Mouse (Mus musculus) CD4-positive, CD25-positive, alpha-beta regulatory T cell, adult 2 months (primary cell): ENCODE measurements around the gene Casc1.

ENCODE experiments used
- DNase-seq: peaks from one replicate; pipeline ENCODE4 v3.0.0-alpha.2; 2012; ENCODE audit warnings: low read depth, low spot score

Casc1 gene

DNA sequence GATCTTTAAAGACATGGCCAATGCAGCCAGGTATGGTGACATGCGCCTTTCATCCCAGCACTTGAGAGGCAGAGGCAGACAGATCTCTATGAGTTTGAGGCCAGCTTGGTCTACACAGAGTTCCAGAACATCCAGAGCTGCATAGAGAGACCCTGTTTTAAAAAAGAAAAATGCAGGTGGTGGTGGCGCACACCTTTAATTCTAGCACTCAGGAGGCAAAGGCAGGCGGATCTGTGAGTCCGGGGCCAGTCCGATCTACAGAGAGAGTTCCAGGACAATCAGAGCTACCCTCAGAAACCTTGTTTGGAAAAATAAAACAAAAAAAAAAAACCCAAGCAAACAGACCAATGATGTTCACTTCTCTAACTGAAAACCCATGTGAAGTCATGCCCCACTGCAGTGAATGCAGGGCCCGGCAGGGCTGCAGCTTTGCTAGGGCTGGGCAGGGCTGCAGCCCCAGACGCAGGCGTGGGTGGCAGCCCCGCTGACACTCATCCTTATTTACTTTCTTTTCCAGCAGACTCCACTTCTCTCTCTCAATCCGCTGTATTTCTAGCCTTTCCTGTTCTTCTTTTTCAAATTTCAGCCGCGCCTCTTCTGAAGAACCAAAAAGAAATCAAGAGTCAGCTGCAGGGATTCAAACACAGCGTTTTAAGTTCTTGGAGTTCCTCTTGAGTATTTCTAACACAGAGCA lies 8.2 kb downstream of the Casc1 start:
- DNase-seq, result no peak

DNA sequence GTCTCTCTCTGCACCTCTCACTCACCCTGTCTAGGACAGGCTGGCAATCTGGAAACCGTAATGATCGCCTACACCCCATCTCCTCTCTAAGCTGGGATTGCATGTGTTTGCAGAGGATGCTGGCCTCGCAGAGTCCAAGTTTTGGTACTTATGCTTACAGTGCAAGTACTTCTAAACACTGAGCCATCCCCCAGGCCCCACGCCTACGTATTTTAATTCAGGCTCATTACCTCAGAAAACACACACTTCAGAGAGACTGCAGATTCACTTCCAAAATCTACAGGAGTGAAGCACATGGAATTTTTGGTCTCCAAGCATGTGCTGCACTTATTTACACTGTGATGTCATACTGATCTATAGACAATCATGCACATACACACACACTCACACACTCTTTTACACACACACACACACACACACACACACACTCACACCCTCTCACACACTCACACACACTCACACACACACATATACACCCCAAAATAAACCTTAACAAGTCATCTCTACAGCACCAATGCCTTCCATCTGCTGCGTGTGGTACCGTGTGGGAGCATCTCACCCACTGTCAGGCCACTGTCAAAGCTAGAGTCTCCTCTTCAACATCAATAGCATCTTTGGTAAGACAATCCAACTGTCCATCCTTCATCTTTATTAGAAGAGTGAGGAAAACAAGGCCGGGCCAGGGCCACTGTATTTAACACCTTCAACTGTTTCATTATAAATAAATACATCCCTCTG lies 12.7 kb downstream of the Casc1 start:
- no peak for DNase-seq

DNA sequence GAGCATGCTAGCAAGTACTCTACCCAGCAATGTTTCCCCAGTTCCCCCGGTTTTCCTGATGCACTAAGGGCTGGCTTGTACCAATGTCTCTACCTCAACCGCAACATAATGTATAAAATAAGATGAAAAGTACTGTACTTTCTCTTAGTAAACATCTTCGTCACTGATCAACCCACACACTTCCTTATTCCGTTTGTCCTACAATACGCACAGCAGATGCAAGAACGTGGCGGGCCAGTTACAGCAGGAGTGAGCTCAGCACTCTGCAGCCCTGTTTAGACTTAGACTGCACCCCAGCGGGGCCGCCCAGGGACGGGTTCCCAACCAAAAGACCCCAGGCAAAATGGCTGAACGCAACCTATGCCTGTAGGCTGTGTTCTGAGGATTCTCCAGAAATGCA lies 17.4 kb downstream of the Casc1 start:
- peak; percentile 85 for DNase-seq

DNA sequence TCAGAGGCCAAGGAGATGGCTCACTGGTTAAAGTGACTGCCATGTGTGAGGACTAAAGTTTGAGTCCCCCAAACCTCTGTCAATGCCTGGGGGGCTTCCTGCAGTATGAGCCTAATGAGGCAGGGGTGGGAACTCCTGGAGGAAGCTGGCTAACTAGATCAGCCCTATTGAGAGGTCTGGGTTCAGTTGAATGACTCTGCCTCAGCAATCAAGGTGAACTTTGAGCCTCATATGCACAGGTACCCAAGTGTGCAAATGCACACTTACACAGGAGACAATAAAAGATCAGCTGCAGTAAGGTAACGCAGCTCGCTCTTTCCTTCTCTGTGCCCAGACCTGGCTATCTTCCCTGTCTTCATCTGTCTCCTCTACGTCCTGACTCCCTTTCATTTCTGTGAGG lies 17.8 kb downstream of the Casc1 start:
- no peak for DNase-seq

DNA sequence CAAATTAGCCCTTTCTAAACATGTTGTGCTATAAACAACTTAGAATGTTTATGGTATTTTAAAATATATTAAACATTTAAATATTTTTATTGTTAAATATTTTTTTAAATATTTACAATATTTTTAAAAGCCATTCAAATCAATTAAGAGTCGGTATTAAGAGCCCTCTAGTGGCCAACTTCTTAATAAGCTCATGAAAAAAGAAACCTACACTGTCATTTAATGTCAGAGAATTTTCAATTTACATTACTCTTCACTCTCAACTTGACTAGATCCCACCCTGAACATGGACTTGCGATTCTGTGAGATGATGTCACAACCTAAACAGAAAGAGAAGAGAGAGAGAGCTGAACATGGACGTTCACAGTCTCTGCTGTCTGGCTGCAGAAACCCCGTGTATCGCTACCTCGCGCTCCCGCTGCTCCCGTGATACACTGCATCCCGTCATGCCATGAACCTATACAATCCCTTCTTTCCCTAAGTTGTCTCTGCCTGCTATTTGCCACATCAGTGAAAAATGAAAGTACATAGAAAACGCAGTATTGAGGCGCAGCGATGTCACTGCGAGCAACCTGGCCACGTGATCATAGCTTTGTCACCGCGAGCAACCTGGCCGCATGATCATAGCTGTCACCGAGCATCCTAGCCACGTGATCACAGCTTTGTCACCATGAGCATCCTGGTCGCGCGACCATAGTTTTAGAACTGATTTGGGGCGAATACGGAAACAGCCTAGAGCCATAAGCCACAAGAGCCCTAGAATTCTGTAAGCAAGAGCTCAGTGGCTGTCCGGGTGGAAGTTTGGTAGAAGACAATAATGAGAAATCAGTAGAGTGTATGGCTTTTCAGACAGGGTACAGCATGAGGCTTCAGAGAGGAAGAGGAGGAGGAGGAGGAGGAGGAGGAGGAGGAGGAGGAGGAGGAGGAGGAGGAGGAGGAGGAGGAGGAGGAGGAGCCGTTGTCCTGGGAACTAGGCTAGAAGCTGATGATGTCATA lies 23.4 kb downstream of the Casc1 start:
- DNase-seq, result peak; percentile 88

DNA sequence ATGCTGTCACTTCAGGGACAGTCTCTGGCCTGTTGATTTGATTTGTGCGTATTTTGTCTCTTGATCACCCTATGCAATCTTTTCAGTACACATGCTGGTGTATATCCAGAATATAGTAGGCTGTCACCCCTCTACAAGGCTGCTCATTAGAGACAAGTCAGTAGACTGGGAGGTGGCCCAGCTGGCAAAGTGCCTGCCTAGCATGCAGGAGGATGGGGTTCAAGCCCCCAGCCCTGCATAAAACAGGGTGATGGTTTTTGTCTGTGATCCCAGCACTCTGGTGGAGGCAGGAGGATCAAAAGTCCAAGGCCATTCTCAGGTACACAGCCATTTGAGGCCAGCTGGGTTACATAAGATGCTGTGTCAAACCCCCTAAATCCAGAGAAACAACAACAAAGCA lies 24.7 kb downstream of the Casc1 start:
- DNase-seq, result no peak

DNA sequence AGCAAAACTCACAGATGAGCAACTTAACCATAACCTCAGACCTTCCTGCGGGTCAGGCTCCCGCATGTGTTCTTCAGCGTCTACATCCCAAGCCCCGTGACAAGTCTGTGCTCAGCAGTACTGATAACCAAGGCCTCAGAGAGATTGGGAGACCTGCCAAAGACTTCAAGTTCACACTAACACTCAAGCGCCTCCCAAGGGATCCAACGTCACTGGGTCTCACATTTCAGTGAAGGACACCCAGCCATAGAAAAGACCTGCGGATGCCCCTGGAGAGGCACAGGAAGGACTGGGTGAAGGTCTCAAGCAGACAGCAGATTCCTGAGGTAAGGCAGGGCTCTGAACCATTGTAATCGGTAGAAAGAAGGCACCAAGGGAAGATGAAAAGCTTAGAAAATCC lies 28.8 kb downstream of the Casc1 start:
- no peak for DNase-seq

DNA sequence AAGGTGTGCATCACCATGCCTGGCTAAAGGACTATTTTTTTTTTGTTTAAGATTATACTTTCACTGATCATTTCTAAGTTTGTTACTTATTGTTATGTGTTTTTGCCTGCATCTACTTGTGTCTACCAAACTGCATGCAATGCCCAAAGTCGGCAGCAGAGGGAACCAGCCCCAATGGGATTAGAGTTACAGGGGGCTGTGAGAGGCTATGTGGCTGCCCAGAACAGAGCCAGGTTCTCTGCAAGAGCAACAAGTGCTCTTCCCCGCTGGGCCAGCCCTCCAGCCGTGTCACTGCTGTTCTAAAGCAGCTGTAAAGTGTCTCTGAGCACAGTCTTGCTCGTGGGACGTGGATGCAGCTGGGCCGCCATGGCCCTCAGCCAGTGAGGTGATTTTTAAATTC lies 31.1 kb downstream of the Casc1 start:
- DNase-seq, result peak; percentile 79

DNA sequence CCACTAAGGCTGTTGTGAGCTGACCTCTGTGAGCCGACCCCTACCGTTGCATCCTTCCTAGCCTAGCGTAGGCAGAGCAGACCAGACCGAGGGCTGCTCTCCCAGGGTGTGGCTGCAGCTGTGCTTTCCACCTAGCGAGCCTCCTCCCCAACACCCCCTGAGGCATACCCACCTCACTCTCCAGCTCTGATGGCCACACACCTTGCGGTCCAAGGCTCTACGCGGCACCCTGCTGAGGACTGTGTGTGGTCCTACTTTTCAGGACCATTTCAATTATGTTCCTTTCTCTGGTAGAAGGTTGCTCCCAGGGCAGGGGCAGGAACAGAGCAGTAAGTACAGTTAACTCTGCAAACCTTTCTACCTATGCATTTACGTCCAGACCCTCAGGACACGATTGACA lies 34.3 kb downstream of the Casc1 start:
- DNase-seq, result no peak

DNA sequence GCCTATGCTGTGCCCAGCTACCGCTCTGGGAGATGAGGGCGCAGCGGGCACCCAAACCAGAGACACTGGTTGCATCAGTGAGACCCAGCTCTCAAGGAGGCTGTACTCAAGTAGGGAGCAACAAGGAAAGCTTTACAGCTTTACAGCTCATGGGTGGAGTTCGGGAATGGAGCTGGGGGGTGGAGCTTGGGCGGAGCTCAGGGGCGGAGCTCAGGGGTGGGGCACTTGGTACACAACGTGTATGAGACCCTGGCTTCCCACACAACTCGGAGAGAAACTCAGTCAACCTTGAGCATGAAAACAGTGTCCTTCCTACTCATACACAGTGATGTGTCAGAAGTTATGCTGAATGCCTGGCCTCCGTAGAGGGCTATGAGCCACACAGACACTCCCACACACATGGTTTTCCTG lies 35.2 kb downstream of the Casc1 start:
- DNase-seq, result no peak

DNA sequence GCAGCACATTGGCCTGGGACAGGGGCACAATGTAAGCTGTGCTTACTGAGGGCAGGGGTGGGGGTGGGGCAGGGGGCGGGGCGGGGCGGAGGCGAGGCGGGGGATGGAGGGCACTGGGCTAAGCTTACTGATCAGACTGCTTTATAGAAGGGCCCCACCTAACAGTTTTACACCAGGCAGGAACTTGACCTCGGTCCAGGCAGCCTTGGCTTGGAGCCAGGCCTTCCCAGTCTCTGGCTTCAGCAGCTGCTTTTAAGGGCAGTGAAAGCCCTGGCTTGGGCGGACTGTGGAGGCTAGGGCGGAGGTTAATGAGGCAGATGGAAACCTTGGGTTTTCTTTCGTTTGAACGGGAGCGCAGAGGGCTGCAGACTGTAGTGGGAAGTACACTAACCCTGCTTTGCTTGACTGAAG lies 37.0 kb downstream of the Casc1 start:
- no peak for DNase-seq

DNA sequence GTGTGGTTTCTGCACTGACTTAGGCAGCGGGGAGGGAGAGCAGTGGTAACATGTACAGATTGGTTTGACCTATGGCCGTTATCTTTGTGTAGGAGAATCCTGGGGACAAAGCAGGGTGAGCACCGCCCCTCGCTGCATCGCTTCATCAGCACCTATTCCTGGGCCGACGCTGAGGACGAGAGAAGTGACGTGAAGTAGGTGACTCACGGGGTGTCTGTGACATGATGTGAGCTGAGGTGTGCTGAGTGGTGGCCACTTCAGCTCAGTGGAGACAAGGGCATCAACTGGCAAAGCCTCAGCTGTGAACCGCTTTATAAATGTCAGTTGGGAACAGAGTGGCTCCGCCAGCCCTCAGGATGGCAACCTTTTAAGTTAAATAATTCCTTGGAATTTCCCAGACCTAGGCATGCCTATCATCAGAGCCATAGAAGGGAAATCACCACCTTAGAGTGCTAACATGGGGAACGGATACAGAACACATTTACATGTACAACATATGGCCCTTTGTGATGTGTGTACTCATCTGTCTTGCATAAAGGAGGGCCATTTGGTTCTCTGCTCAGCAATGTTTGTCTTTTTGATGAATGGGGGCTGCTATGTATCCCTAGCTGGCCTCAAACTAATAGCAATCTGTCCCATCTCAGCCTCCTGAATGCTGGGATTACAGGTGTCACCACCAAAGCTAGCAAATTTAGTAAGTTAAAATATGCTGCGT lies 38.8 kb downstream of the Casc1 start:
- DNase-seq, result no peak

DNA sequence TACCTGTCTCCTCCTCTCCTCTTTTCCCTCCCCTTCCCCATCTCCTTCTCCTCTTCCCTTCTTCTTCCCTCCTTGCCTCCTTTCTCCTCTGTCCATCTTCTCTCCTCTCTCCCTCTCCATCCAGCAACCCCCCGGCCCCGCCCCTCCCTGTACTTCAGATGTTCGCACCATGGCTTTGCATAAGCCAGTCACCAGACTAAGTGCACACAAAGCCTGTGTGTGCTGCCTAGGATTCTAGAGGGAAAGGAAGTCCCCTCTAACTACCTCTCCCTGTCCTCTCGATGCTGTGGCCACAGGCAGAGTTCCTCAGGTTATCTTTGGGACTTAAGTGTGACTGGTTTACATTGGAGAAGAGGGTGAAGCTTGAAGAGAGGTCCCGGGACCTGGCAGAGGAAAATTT lies 50.2 kb downstream of the Casc1 start:
- no peak for DNase-seq

DNA sequence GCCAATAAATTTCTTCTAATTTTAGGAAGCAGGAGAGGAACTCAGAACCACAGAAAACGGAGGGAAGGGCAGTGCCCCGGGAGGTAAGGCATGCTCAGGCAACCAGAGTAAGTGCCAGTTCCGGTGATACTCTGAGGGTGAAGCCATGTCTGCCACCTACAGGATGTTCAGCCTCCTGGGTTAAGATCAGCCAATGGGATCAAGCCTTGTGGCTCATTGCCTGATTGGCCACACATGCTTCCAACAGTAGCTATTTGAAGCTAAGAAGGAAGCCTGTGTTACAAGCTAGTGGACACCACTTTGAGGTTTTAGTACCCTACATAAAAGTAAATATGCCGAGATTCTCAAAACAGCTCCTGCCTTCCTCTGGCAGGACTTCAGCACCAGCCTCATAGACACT lies 52.2 kb downstream of the Casc1 start:
- peak; percentile 71 for DNase-seq

DNA sequence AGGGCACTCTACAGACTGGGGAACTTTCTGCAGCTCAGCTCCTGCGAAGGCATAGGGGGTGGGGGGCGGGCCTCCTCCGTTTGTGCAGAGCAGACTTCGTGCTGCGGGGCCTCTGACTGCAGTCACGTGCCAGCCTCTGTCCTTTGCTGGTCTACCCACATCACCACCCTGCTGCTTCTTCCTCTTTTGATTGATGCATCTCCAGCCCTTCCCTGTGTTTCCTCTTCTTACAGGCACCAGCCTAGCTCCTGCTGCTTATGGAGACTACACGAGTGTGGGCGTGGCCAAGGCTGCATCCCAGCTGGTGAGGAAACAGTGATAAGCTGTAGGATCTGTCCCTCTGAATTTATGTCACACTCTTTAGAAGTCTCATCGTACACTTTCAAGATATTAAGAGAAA lies 61.8 kb downstream of the Casc1 start:
- peak; percentile 44 for DNase-seq

DNA sequence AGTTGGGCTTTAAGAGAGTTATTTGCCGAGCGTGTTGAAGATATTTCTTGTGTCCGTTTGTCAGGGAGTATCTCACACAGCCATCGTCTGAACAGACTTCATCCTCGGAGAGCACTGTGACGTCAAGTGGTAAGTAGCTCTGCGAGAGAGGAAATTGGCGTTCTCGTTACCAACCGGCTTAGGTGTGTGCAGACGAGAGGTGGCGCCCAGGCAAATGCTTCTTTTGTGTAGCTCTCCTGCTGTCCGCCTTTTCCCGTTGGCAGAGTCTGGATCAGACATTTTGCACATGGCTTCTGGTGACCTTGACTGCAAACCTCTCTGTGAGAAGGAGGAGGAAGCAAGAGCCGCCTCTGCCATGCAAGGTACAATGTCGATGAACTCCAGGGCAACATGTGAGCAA lies 63.1 kb downstream of the Casc1 start:
- DNase-seq, result no peak

DNA sequence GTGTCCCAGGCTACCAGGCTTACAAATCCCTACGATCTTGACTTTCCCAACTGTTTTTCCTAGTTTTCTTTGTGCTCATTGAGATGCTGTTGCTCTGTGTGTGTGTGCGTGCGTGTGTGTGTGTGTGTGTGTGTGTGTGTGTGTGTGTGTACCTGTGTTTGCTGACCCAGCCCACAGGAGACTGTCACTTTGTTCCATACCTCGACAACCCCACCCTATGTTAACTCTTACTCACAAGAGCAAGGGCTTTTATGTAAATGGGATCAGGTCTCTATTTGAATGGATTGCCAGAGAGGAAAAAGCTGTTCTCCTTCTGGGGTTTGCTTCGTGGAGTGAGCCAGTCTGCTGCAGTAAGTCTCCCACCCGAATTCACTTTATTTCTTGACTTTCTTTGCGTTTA lies 65.6 kb downstream of the Casc1 start:
- no peak for DNase-seq

DNA sequence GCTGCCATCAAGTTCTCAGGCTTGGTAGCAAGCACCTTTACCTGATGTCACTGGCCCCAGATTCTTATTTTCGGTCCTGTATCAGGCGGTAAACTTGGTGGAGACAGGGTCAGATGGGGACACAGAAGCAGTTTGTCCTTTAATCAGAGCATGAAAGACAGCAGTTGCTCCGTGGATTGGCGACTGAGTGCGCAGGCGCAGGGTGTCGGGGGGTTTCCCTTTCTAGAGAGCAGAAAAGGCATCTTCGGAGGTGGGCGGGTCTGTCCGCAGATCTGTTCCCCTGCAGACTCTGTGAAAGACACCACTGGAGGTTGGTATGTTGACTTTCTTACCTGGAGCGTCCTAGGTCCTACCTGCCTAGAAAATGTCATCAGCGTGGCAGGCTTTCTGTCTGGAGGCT lies 69.0 kb downstream of the Casc1 start:
- DNase-seq, result peak; percentile 79

DNA sequence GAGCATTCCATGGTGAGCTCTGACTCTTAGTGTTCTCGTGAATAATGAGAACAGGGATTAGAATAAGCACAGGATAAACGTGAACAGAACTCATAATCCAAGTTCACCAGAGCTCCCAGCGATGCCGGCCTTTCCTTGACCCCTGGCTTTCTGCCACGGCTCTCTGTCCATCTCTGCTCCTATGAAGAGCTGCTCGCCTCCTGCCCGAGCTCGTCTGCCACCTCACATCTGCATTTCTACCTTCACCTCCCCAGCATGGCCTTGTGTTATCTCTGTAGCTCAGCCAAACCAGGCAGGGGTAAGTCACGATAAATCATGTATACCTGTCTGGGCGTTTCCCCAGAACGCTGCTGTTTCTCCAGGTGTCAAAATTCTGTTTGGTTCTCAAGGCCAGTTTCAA lies 70.1 kb downstream of the Casc1 start:
- no peak for DNase-seq

DNA sequence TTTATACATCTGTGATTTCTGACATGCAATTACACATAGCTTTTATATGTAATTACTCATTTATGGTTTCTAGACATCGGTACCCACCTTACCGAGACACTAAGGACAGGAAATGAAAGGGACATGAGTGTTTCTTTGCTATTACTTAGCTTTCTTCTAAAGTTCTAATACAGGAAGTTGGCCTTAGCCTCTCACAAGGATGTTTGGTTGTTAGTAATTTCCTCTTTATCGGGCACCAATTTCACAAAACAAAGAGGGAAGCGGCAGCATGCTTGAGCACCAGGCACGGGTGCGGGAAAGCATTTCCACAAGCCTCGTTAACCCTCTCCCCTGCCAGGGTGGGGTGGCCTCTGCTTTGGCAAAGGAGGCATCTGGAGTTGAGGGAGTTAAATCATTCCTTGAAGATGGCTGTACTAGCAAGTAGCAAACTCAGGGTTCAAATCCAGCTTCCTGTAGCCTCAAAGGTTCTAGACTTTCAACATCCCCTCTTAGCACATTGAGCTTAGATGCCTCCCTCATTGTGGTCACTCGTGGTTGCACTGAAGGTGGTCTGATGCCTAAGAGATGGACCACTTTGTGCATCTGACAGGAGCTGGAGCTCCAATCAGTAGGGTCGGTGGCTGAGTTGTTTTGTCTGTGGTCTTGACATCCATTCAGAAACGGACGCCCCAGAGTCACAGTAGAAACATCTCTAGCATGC lies 70.9 kb downstream of the Casc1 start:
- DNase-seq, result no peak

DNA sequence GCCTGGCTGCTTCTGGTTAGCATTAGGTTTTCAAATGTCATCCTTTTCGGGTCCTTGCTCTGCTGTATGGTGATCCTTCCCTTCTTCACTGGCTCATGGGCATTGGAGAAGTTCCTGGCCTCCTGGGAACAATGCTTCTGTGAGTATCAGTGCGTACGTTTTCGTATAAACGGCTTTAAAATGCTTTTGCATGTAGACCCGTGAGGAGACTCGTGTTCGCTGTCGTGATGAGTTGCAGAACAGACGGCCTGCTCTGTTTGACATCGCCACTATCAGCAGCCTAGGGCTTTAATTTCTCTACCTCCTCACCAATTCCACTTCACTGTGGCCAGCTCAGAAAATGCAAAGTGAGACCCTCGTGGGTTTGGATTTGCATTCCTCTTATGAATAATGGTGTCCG lies 71.6 kb downstream of the Casc1 start:
- DNase-seq, result no peak
